Mouse (Mus musculus) adrenal gland, postnatal 25 days (tissue): ENCODE measurements around the gene Dmpk. TPM values are rescaled to one million over a fixed set of nuclear protein-coding genes. Genes with fewer than 3 reads are reported as not detected.
"Not testable (repeated sequence)": the region's sequence is repeated elsewhere in the genome, so short reads cannot be mapped to it uniquely, and the experiment has no call there.

Experiments used
- DNase-seq: peaks from one replicate; pipeline ENCODE4 v3.0.0; 2021; ENCODE audit warnings: mixed read lengths
- long read RNA-seq: library from polyadenylated mRNA; stranded (forward); transcript quantifications from one replicate; pipeline ENCODE4 v2.0.0, GENCODE M21; 2021
- total RNA-seq: library from RNA; stranded (reverse); gene quantifications from 2 replicates; pipeline ENCODE4 v1.2.3, GENCODE M21; 2021

Gene Dmpk
- 106 and 114 TPM in 2 replicates for total RNA-seq
- long read RNA-seq, transcript Dmpk-201 (15 exons, 2,761 nt): major isoform, 18 of 94 reads
- long read RNA-seq, partial matches to known transcripts: 14 of 94 reads
- long read RNA-seq, other reads (novel, unspliced or antisense): 60 of 94 reads

DNA sequence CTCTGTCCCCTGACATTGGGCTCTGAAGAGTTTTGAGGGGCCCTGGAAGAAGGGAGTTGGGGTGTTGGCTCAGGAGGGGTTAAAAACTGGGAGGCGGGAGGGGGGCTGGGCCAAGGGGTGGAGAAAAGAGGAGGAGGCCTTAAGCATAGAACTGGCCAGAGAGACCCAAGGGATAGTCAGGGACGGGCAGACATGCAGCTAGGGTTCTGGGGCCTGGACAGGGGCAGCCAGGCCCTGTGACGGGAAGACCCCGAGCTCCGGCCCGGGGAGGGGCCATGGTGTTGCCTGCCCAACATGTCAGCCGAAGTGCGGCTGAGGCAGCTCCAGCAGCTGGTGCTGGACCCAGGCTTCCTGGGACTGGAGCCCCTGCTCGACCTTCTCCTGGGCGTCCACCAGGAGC, at the start of gene Dmpk:
Dmpk (plus strand) TSS at position 149 of the 400 bp plus-strand sequence.
- peak; percentile 67 for DNase-seq

DNA sequence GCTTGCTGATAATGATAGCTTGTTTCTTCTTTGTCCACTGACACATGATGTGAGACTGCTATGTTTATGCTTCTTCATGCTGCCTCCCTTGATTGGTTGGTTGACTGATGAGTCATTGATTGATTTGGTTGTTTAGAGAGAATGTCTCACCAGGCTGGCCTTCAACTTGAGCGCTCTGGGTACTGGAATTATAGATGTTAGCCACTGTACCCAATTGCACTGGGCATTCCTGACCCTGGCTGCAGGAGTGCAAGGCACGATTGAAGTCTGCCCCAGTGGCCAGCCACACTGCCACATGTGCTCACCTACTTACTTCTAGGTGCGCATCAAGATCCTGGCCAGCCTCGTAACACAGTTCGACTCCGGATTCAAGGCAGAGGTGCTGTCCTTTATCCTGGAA, 39.0 kb upstream of the Dmpk start:
- no peak for DNase-seq

DNA sequence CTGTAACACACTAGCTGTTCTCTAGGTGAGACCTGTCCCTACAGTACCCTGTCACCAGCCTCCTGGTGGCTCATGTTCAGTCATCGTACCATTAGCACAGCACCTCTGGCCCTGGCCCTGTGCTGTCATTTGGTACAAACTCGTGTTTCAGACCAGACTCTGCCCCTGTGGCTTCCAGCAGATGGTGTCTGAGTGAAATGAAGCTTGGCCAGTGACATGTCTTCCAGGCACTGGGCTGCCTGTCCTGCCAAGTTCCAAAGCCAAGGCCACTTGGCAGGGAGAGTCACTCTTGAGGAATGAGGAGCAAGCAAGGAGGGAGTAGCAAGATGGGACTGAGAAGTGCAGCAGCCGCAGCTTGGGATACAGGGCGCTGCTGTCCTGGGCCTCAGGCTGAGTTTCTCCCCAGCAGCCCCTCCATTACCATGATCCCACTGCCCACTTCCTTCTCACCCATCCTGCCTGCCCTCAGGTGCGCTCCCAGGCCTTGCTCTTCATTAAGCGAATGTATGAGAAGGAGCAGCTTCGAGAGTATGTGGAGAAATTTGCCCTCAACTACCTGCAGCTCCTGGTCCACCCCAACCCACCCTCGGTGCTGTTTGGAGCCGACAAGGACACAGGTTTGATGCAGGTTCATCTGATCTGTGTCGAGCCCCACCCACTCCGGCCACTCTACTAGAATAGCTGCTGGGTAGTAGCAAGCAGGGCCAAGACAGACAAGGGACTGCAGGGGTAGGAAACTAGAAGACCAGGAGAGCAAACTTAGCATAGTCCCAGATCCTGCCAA, 37.2 kb upstream of the Dmpk start:
- peak; percentile 73 for DNase-seq

DNA sequence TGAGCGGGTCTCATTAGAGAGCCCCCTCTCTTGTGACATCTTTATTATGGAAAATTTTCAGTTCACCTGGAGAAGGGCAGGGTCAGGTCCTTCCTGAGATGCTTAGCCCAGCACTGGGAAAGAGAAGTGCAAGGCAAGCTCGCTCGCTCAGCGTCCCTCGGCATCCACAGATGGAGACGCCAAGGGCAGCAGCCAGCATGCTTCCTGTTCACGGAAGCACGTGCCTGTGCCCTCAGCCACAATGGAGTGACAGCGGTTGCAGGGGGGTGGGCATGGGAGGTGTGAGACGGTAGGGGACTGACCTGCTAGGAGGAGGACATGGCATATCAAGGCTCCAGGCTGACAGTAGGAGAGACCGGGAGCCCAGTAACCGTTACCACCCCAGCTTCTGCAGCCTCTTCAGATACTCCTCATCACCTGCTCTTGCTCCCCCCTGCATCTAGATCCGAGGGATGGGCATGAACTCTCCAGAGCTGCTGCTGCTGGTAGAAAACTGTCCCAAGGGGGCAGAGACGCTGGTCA, 35.6 kb upstream of the Dmpk start:
- no peak for DNase-seq

DNA sequence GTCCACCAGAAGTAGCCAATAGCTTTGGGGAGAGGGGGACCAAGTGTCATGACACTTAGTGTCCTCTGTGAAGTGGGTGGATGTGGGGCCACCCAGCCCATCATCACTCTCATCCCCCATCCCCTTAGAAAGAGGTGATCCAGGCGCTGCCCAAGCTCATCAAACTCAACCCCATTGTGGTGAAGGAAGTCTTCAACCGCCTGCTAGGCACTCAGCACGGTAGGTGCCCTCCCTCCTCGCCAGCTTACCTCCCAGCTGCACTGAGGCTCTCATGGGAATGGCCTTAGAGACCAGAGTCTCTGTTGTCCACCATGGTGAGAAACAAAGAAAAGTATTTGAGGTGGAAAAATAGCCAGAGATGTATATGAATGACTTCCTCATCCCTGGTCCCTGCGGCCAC, 34.4 kb upstream of the Dmpk start:
- no peak for DNase-seq

DNA sequence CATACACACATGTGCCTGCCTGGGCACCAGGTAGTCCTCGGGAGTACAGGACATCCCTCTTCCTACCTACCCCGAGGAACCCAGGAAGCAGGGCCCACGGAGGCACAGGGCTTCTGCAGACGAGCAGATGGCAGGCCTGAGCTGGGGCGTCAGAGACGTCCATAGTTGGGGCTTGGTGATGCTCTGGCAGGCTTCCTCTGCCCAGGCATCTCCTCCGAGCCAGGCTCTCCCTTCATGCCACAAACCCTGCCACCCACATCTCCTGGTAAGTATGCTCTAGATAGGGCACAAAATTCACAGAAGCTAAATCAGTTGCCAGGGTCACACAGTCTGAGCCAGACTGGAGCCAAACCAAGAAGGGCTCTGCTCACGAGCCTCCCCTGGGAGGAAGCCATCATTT, 33.5 kb upstream of the Dmpk start:
- no peak for DNase-seq

DNA sequence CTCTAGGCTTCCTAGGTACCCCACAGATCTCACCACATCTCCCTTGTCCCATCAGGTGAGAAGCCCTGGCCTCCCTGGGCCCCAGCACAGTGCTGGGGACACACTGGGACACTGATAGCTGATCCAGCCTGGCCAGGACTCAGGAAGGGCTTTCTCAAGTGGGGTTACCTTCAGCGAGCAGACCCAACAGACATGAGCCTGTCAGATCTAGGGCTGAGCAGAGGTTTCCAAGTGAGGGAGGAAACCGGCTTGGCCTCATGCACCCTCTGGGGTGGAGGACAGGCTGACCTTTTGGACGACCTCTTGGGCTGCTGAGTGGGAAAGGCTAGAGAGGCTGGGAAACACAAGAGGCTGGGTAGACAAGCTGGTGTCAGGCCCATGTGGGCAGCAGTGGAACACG, 32.5 kb upstream of the Dmpk start:
- DNase-seq: no peak

DNA sequence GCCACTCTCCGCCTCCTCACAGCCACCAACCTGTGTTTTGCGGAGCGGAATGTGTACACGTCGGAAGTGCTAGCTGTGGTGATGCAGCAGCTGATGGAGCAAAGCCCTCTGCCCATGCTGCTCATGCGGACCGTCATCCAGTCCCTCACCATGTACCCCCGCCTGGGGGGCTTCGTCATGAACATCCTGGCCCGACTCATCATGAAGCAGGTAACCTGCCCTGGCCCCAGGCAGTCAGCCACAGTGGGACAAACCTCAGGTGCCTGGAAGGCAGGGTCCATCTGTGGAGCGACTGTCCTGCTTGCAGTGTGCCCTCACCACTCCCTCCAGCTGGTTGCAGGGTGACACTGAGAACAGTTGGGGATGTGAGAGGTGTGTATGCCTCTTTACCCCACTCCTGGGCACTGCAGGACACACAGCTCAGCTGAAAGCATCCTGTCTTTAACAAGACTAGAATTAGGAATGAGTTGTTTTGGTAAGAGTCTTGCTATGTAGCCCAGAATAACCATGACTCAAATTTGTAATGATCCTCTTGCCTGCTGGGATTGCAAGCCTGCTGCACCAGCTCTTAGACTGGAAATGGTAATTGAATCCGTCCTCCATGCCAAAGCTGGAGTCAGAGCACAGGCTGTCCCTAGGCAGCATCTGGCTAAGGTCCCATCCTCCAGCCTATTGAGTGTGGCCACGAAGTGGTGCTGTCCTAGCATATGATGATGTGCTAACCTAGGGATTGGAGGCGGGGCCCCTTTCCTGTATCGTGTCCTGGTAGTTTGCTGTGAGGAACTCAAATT, 31.1 kb upstream of the Dmpk start:
- no peak for DNase-seq

DNA sequence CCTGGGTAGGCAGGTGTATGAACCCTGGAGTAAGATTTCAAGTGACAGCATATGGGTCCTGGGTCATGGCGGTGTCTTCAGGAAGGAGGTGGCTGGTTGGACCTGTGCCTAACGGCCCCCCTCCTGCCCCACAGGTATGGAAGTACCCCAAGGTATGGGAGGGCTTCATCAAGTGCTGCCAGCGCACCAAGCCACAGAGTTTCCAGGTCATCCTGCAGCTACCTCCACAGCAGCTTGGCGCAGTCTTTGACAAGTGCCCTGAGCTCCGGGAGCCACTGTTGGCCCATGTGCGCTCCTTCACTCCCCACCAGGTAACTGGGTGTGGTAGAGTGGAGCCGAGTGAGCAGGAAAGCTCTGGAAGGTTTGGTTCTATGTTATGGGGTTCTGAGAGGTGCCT, 30.5 kb upstream of the Dmpk start:
- no peak for DNase-seq

DNA sequence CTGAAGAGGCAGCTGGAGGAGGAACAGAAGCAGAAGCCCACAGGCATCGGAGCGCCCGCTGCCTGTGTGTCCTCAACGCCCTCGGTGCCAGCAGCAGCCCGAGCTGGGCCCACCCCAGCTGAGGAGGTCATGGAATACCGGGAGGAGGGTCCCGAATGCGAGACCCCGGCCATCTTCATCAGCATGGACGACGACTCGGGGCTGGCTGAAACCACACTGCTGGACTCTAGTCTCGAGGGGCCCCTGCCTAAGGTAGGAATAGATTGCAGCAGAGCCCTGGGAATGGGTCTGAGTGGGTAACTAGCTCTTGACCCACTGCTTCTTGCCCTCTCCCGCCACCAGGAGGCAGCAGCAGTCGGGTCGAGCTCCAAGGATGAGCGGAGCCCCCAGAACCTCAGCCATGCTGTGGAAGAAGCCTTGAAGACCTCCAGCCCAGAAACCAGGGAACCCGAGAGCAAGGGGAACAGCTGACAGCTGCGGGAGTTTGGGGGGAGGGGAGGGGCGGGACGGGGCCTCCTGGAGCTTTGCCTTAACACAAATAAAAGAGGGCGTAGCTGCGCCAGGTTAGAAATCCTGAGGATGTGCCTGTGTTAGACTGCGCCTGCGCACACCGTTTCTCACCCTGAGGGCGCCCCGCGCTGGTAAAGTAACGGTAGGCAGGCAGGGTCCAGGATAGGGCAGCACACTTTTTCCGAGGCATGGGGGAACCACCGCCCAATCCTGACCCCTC, 29.4 kb upstream of the Dmpk start, which contains the start of gene Rsph6a:
Rsph6a (plus strand) TSS at position 644 of the 730 bp plus-strand sequence.
- no peak for DNase-seq

DNA sequence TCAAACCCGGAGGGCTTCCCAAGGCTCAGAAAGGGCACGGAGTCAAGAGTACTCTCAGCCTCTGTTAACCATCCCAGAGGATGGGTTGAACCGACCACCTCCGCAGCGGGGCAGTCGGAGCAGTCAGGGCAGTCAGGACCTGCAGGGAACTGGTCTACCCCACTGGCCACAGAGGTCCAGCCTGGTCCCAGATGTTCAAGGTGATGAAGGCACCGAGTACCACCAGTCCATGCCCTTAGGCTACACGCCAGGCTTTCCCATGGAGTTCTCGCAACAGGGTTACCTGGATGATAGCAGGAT, 28.9 kb upstream of the Dmpk start:
- DNase-seq: no peak

DNA sequence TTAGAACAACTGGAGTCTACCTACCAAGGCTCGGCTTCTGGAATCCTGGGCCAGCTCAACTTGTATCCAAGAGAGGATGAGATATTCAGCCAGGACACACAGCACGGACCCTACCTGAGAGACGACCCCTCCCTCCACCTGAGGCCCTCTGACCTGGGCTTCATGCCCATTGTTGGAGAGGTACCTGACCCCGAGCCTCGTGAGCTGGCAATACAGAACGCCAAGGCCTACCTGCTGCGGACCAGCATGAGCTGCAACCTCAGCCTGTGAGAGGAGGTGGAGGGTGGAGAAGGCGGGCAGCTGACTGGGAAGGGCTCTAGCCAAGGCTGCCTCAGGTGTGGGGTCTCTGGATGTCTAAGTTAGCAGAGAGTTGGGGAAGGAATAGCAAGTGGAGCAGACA, 28.5 kb upstream of the Dmpk start:
- no peak for DNase-seq

DNA sequence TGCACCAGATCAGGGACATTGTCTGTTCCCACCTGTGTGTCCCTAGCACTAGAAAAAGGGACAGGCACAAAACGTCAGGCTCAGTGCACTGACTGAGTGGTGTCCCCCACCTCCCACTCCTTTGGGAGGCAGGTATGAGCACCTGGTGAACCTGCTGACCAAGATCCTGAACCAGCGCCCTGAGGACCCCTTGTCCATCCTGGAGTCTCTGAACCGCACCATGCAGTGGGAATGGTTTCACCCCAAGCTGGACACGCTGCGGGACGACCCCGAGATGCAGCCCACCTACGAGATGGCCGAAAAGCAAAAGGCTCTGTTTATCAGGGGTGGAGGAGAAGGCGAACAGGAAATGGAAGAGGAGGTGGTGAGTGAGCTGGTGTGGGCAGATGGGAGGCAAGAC, 26.2 kb upstream of the Dmpk start:
- no peak for DNase-seq

DNA sequence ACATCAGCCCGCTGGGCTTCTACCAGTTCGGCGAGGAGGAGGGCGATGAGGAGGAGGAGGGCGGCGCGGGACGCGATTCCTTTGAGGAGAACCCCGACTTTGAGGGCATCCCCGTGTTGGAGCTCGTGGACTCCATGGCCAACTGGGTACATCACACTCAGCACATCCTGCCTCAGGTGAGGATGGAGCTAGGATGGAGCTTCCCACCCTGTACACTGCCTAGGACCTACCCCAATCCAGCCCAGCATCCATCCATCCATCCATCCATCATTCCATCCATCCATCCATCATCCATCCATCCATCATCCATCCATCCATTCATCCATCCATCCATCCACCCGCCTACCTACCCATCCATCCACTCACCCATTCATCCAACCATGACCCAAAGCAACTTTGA, 17.8 kb upstream of the Dmpk start:
- no peak for DNase-seq

DNA sequence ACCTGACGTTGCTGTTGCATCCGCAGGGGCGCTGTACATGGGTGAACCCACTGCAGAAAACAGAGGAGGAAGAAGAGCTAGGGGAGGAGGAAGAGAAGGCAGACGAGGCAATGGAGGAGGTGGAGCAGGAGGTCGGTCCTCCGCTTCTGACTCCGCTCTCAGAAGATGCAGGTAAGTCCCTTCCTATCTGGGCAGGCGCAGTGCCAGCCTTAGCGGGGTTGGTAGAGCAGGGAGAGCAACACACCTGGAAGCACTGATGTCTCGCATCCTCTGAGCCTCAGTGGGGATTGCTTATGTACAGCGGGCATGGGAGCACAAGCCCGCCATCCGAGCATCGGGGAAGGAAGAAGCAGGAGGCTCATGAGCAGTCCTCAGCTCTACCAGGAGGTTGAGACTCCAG, 16.6 kb upstream of the Dmpk start:
- no peak for DNase-seq

DNA sequence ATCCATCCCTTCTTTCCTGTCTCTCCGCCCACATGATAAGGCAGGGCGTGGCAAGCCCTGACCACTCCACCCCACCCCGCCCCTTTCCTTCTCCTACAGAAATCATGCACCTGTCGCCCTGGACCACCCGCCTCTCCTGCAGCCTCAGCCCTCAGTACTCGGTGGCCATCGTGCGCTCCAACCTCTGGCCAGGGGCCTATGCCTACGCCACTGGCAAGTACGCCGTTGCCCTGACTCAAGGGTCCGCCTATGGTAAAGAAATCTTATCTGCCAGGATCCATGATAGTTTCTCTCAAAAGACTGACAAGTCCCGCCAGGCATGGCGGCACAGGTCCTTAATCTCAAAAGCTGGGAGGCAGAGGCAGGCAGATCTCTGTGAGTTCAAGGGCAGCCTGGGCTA, 15.7 kb upstream of the Dmpk start:
- DNase-seq: no peak

DNA sequence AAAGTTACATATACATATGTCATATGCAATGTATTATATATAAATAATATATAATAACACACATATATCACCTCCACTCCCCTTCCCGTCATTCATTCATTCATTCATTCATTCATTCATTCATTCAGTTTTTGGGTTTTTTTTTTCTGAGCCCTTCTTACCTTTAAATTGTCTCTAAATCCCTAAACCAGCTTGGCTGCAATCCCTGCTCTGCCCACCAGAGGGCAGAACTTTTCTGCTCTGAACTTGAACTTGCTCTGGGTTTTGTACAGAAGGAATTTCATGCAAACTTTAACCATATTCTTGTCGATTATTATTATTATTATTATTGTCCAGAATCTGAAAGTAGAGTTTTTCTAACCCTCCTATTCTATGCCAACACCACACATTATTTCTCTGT, 14.9 kb upstream of the Dmpk start:
- DNase-seq: peak; percentile 67

DNA sequence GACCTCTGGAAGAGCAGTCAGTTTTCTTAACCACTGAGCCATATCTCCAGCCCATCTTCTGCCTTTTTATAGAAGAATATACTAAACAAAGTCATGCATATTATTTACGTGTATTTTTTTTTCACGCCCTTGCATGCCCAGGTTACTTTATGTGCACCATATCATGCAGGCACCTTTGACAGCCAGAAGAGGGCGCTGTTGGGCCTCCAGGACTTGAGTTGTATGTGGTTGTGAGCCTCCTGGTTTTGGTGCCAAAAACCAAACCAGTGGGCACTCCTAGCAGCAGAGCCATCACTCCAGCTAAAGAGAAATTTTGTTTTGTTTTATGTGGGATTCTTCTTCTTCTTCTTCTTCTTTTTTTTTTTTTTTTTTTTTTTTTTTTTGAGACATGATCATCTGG, 14.1 kb upstream of the Dmpk start:
- no peak for DNase-seq

DNA sequence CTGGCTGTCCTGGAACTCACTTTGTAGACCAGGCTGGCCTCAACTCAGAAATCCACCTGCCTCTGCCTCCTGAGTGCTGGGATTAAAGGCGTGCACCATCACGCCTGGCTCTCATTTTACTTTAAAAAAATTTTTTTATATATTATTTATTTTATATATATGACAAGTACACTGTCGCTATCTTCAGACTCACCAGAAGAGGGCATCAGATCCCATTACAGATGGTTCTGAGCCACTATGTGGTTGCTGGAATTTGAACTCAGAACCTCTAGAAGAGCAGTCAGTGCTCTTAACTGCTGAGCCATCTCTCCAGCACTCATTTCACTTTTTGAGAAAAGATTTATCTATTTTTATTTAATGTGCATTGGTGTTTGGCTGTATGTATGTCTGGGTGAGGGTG, 12.6 kb upstream of the Dmpk start:
- not testable (repeated sequence) for DNase-seq

DNA sequence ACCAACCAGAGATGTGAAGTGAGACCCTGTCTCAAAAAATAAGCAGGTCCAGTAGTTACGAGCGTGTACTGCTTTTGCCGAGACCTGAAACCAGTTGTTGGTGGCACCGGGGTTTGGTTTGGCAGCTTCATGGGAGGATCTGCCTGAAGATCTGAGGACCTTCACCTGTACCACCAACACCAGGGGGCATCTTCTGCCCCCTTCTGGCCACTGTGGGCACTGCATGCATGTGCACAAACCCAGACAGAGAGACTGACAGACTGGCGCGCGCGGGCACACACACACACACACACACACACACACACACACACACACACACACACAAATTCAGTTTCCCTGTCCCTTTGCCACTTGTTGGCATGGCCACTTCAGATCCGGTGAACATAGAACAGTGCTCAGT, 10.1 kb upstream of the Dmpk start:
- peak; percentile 51 for DNase-seq

DNA sequence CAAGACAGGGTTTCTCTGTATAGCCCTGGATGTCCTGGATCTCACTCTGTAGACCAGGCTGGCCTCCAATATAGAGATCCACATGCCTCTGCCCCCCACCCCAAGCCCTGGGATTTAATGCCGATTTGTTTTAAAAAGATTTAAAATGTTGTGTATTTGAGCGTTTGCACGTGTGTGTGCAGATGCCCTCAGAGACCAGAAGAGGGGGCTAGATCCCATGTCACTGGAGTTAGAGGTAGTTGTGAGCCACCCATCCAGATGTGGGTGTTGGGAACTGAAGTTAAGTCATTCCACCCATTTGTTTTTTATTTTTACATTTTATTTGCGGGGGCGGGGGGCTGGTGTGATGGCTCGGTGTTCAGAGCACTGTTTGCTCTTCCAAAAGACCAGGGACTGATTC, 9.2 kb upstream of the Dmpk start:
- no peak for DNase-seq

DNA sequence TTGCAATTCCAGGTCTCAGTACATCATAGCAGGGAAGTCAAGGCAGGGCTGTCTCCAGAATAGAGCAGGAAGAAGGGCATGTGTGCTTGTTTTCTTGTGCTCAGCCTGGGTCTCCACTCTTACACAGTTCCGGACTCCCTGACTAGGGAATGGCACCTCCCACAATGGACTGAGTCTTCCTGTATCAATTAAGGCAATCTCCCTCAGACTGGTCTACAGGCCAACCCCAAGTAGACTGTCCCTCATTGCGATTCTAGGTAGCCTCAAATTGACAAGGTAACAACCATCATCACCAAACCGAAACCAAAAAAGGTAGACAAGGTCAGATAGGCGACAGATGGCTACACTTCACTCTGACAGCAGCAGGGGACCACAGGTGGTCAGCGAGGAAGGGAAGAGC, 8.4 kb upstream of the Dmpk start:
- DNase-seq: no peak
